Mouse (Mus musculus): ENCODE data around the gene Rragd. TPM values are rescaled to one million over a fixed set of nuclear protein-coding genes. Genes with fewer than 3 reads are reported as not detected.
A peak's percentile ranks its signal among the peaks of the same experiment; 100 is the strongest.

Gene Rragd
- total RNA-seq, 2 experiments from 2014 or later = 0.33 to 0.44 TPM

- ATAC-seq (ENCODE audit: poor library complexity, severe bottlenecking) = no peak
Observed at GRCm38 (mm10) chr4:33032045-33032444, 49.2 kb downstream of the Rragd start.

GRCm38 (mm10) chr4:33033515-33033914, 50.7 kb downstream of the Rragd start:
- ATAC-seq (ENCODE audit: poor library complexity, severe bottlenecking) = no peak

- ATAC-seq (ENCODE audit: poor library complexity, severe bottlenecking) = 0 out of 2 replicates have a peak, but pooled peaks have one; percentile 30
Observed at GRCm38 (mm10) chr4:33039826-33040225, 57.0 kb downstream of the Rragd start.

GRCm38 (mm10) chr4:33049601-33050000, 66.8 kb downstream of the Rragd start:
- no peak for ATAC-seq (ENCODE audit: poor library complexity, severe bottlenecking)

- ATAC-seq (ENCODE audit: poor library complexity, severe bottlenecking) = no peak
Observed at GRCm38 (mm10) chr4:33052055-33052454, 69.2 kb downstream of the Rragd start.

- no peak for ATAC-seq (ENCODE audit: poor library complexity, severe bottlenecking)
Observed at GRCm38 (mm10) chr4:33052650-33053049, 69.8 kb downstream of the Rragd start.

GRCm38 (mm10) chr4:33054426-33054825, 71.6 kb downstream of the Rragd start:
- no peak for ATAC-seq (ENCODE audit: poor library complexity, severe bottlenecking)

- ATAC-seq (ENCODE audit: poor library complexity, severe bottlenecking) = no peak
Observed at GRCm38 (mm10) chr4:33056317-33056716, 73.5 kb downstream of the Rragd start.

- no peak for ATAC-seq (ENCODE audit: poor library complexity, severe bottlenecking)
Observed at GRCm38 (mm10) chr4:33057890-33058687, 75.3 kb downstream of the Rragd start.

- ATAC-seq (ENCODE audit: poor library complexity, severe bottlenecking) = no peak
Observed at GRCm38 (mm10) chr4:33061158-33061557, 78.3 kb downstream of the Rragd start.

GRCm38 (mm10) chr4:33062981-33063380, 80.1 kb downstream of the Rragd start, which contains the start of gene Gabrr2:
Gene Gabrr2 (plus strand): TSS chr4:33062999.
- ATAC-seq (ENCODE audit: poor library complexity, severe bottlenecking) = no peak

GRCm38 (mm10) chr4:33064986-33065385, 82.1 kb downstream of the Rragd start:
- no peak for ATAC-seq (ENCODE audit: poor library complexity, severe bottlenecking)

GRCm38 (mm10) chr4:33066223-33066960, 83.6 kb downstream of the Rragd start:
- no peak for ATAC-seq (ENCODE audit: poor library complexity, severe bottlenecking)

- ATAC-seq (ENCODE audit: poor library complexity, severe bottlenecking) = no peak
Observed at GRCm38 (mm10) chr4:33067331-33067730, 84.5 kb downstream of the Rragd start.

GRCm38 (mm10) chr4:33067826-33068225, 85.0 kb downstream of the Rragd start:
- ATAC-seq (ENCODE audit: poor library complexity, severe bottlenecking) = no peak

GRCm38 (mm10) chr4:33068894-33069293, 86.1 kb downstream of the Rragd start:
- ATAC-seq (ENCODE audit: poor library complexity, severe bottlenecking) = no peak

- no peak for ATAC-seq (ENCODE audit: poor library complexity, severe bottlenecking)
Observed at GRCm38 (mm10) chr4:33070326-33070725, 87.5 kb downstream of the Rragd start.

- ATAC-seq (ENCODE audit: poor library complexity, severe bottlenecking) = no peak
Observed at GRCm38 (mm10) chr4:33071337-33071736, 88.5 kb downstream of the Rragd start.

Data from megakaryocyte, adult 5-6 weeks (primary cell).